Comparison of ENCODE assay signal across 12 mouse cellular contexts in genomic region chr7:66175738-66176137, GRCm38 (mm10).
DNase-seq lines count a peak whose midpoint lies in the region; ATAC-seq and TF ChIP-seq lines count a peak whose summit lies in the region.
"Had no signal": no experiment of that assay in that cellular context is flagged by ENCODE, and none has a peak within 500 bp of the region (broad histone marks: within the 10 kb centered on the region; RNA-seq: fewer than 3 reads in every experiment).

No protein-coding gene starts in this region.

- no peaks in the 10 kb centered on the region for H3K27me3 ChIP-seq in heart, embryonic 12.5 days (replicated peaks)
- H3K27me3 ChIP-seq in liver, postnatal 0 days (ENCODE audit: insufficient read depth, low read length): no peaks in the 10 kb centered on the region
- H3K27me3 ChIP-seq: hindbrain, embryonic 12.5 days; Patski had no signal

- TF ChIP-seq CTCF in liver, postnatal 0 days (IDR thresholded peaks at IDR 0.05; ENCODE audit: low read depth): no peak

- peaks cover 45% of the 10 kb centered on the region for H3K36me3 ChIP-seq in heart, embryonic 12.5 days
- peaks cover 30% of the 10 kb centered on the region for H3K36me3 ChIP-seq in liver, postnatal 0 days (replicated peaks; ENCODE audit: insufficient read depth, low read length)

- WGBS in heart, embryonic 12.5 days: 86% methylated on average over 6 of the region's 6 CpGs
- 47% methylated on average over 6 of the region's 6 CpGs for WGBS in liver, postnatal 0 days (ENCODE audit: insufficient replicate concordance)

- DNase-seq in heart, adult 11 months: peak; percentile 92
- DNase-seq in thymus, postnatal 36 days: peak; percentile 15 to 27
- no peak for DNase-seq in thymus, postnatal 10 days (ENCODE audit: low spot score in 2 of 2)
- DNase-seq in liver, postnatal 0 days: peak; percentile 41
- DNase-seq in cerebellum, adult 8-10 months: no peak
- DNase-seq in gastrocnemius, adult 8-10 months (ENCODE audit: low spot score in 2 of 2): no peak
- DNase-seq in ovary, postnatal 36 days (ENCODE audit: low spot score): no peak
- DNase-seq: adrenal gland, adult 8-10 months; kidney, adult 9 months had no signal

- no peak for TF ChIP-seq EP300 in liver, postnatal 0 days (IDR thresholded peaks at IDR 0.05; ENCODE audit: low read depth)

- peaks cover 14% of the 10 kb centered on the region for H3K4me1 ChIP-seq in heart, embryonic 12.5 days (replicated peaks)
- peaks cover 23% of the 10 kb centered on the region for H3K4me1 ChIP-seq in liver, postnatal 0 days (ENCODE audit: insufficient read depth)

- no peak overlapping the region for H3K4me3 ChIP-seq in heart, embryonic 12.5 days
- no peak overlapping the region for H3K4me3 ChIP-seq in liver, postnatal 0 days (ENCODE audit: low read depth, low read length)
- H3K4me3 ChIP-seq: hindbrain, embryonic 12.5 days had no signal

- no peak overlapping the region for H3K4me2 ChIP-seq in heart, embryonic 12.5 days
- H3K4me2 ChIP-seq in liver, postnatal 0 days (ENCODE audit: low read depth, low read length): peak overlapping the region; percentile 10; the same call in 1 of the 2 replicates
- H3K4me2 ChIP-seq: hindbrain, embryonic 12.5 days had no signal

- H3K27ac ChIP-seq in heart, embryonic 12.5 days (ENCODE audit: poor library complexity, severe bottlenecking): no peak overlapping the region
- peak overlapping the region; percentile 39 for H3K27ac ChIP-seq in liver, postnatal 0 days (ENCODE audit: low read depth)
- H3K27ac ChIP-seq: hindbrain, embryonic 12.5 days had no signal

- no peak overlapping the region for H3K9ac ChIP-seq in heart, embryonic 12.5 days
- H3K9ac ChIP-seq in liver, postnatal 0 days (replicated peaks): no peak overlapping the region
- H3K9ac ChIP-seq: hindbrain, embryonic 12.5 days had no signal

- no peaks in the 10 kb centered on the region for H3K9me3 ChIP-seq in heart, embryonic 12.5 days (replicated peaks)
- H3K9me3 ChIP-seq in liver, postnatal 0 days (ENCODE audit: low read length): no peaks in the 10 kb centered on the region
- H3K9me3 ChIP-seq: hindbrain, embryonic 12.5 days had no signal

- ATAC-seq in heart, embryonic 12.5 days (ENCODE audit: insufficient number of reproducible peaks, low FRiP score): no peak
- peak; percentile 67 for ATAC-seq in liver, postnatal 0 days
- ATAC-seq: Patski had no signal

Comparison
In these comparisons a context has a peak if more than half of its experiments do, and no peak if none do; other contexts are left out.
1. DNase-seq: peak in heart, adult 11 months (single experiment), thymus, postnatal 36 days (2 of 2) and liver, postnatal 0 days (single experiment); none in thymus, postnatal 10 days (0 of 2), cerebellum, adult 8-10 months (single experiment), gastrocnemius, adult 8-10 months (0 of 2) and ovary, postnatal 36 days (single experiment).